Mouse (Mus musculus) testis, adult 2 months (tissue): ENCODE measurements around the gene 1700023F06Rik. TPM values are rescaled to one million over a fixed set of nuclear protein-coding genes. Genes with fewer than 3 reads are reported as not detected.
"Not testable (repeated sequence)": the region's sequence is repeated elsewhere in the genome, so short reads cannot be mapped to it uniquely, and the experiment has no call there.

Experiments used
- H3K27ac ChIP-seq: fragments of 200-500 bp; 2 replicates; pipeline ENCODE4 v1.5.1; 2012; ENCODE audit warnings: low read depth, low read length; ENCODE audit not compliant: control insufficient read depth, insufficient read depth
- H3K27me3 ChIP-seq: fragments of 200-500 bp; 2 replicates; pipeline ENCODE4 v1.6.1; 2012; ENCODE audit warnings: mild to moderate bottlenecking, low read length, moderate library complexity; ENCODE audit not compliant: control insufficient read depth, insufficient read depth
- H3K36me3 ChIP-seq: fragments of 200-500 bp; 2 replicates; pipeline ENCODE4 v1.6.1; 2012; ENCODE audit warnings: mild to moderate bottlenecking, low read length; ENCODE audit not compliant: control insufficient read depth, insufficient read depth
- H3K4me1 ChIP-seq: fragments of 200-500 bp; 2 replicates; pipeline ENCODE4 v1.6.1; 2012; ENCODE audit warnings: low read length; ENCODE audit not compliant: control insufficient read depth, insufficient read depth
- H3K4me3 ChIP-seq: fragments of 200-500 bp; 2 replicates; pipeline ENCODE4 v1.5.1; 2012; ENCODE audit warnings: low read depth, mild to moderate bottlenecking, low read length, moderate library complexity, mixed read lengths; ENCODE audit not compliant: control insufficient read depth
- CTCF ChIP-seq: fragments of 200-500 bp; IDR thresholded peaks from 2 replicates; pipeline ENCODE4 v1.5.1; 2012; ENCODE audit warnings: low read depth, mild to moderate bottlenecking, inconsistent platforms, low read length, moderate library complexity; ENCODE audit not compliant: control insufficient read depth, insufficient read depth, insufficient replicate concordance
- POLR2A ChIP-seq: fragments of 200-500 bp; IDR thresholded peaks from 2 replicates; pipeline ENCODE4 v1.6.1; 2012; ENCODE audit warnings: low read depth, mild to moderate bottlenecking, inconsistent platforms, low read length, moderate library complexity; ENCODE audit not compliant: control insufficient read depth
- polyA plus RNA-seq: library from polyadenylated mRNA; depleted of rRNA; stranded (reverse); fragments of >200 nt; gene quantifications from 2 replicates; pipeline ENCODE4 v1.2.3, GENCODE M21; 2012

The 1700023F06Rik gene
- polyA plus RNA-seq, 1 experiment = 451 TPM

- H3K36me3 ChIP-seq = no peaks in the 10 kb centered on the region
- H3K27me3 ChIP-seq = no peaks in the 10 kb centered on the region
- TF ChIP-seq CTCF (no peak), POLR2A (no peak)
- no peak overlapping the region for H3K27ac ChIP-seq
- no peak overlapping the region for H3K4me3 ChIP-seq
- H3K4me1 ChIP-seq = no peaks in the 10 kb centered on the region
Observed at GRCm38 (mm10) chr11:103234447-103234846, 26.1 kb upstream of the 1700023F06Rik start.

- Histone ChIP-seq H3K27ac (no peak overlapping the region), H3K27me3 (no peaks in the 10 kb centered on the region), H3K36me3 (no peaks in the 10 kb centered on the region), H3K4me1 (no peaks in the 10 kb centered on the region), H3K4me3 (no peak overlapping the region)
- TF ChIP-seq POLR2A = no peak
- peak; percentile 60; the same call in 1 of the 2 replicates for TF ChIP-seq CTCF
Observed at GRCm38 (mm10) chr11:103232966-103233365, 24.6 kb upstream of the 1700023F06Rik start.

GRCm38 (mm10) chr11:103231367-103231766 lies 23.0 kb upstream of the 1700023F06Rik start:
- TF ChIP-seq POLR2A (no peak), CTCF (no peak)
- H3K4me1 ChIP-seq = no peaks in the 10 kb centered on the region
- no peaks in the 10 kb centered on the region for H3K36me3 ChIP-seq

GRCm38 (mm10) chr11:103230626-103231025 lies 22.3 kb upstream of the 1700023F06Rik start:
- H3K36me3 ChIP-seq = no peaks in the 10 kb centered on the region
- H3K27me3 ChIP-seq = no peaks in the 10 kb centered on the region
- TF ChIP-seq CTCF (no peak), POLR2A (no peak)

More at GRCm38 (mm10) chr11:103231367-103231766, 23.0 kb upstream of the 1700023F06Rik start:
- H3K4me3 ChIP-seq = no peak overlapping the region
- H3K27me3 ChIP-seq = no peaks in the 10 kb centered on the region
- no peak overlapping the region for H3K27ac ChIP-seq

GRCm38 (mm10) chr11:103229608-103230007 lies 21.2 kb upstream of the 1700023F06Rik start:
- Histone ChIP-seq H3K4me3 (no peak overlapping the region), H3K27ac (no peak overlapping the region), H3K27me3 (no peaks in the 10 kb centered on the region), H3K4me1 (no peaks in the 10 kb centered on the region), H3K36me3 (no peaks in the 10 kb centered on the region)
- TF ChIP-seq POLR2A = no peak

More at GRCm38 (mm10) chr11:103230626-103231025, 22.3 kb upstream of the 1700023F06Rik start:
- Histone ChIP-seq H3K4me3 (no peak overlapping the region), H3K27ac (no peak overlapping the region), H3K4me1 (no peaks in the 10 kb centered on the region)

GRCm38 (mm10) chr11:103223951-103224456 lies 15.6 kb upstream of the 1700023F06Rik start:
- H3K27ac ChIP-seq = no peak overlapping the region
- no peaks in the 10 kb centered on the region for H3K4me1 ChIP-seq
- TF ChIP-seq POLR2A = no peak
- TF ChIP-seq CTCF = no peak
- no peak overlapping the region for H3K4me3 ChIP-seq
- H3K27me3 ChIP-seq = no peaks in the 10 kb centered on the region
- no peaks in the 10 kb centered on the region for H3K36me3 ChIP-seq

GRCm38 (mm10) chr11:103223444-103223843 lies 15.1 kb upstream of the 1700023F06Rik start:
- peaks cover under 1% of the 10 kb centered on the region; the same call in 1 of the 2 replicates for H3K4me1 ChIP-seq
- no peaks in the 10 kb centered on the region for H3K27me3 ChIP-seq
- no peak overlapping the region for H3K4me3 ChIP-seq
- no peak overlapping the region for H3K27ac ChIP-seq
- H3K36me3 ChIP-seq = no peaks in the 10 kb centered on the region
- TF ChIP-seq POLR2A (no peak), CTCF (no peak)

- H3K4me1 ChIP-seq, H3K27ac ChIP-seq, H3K4me3 ChIP-seq, H3K27me3 ChIP-seq, H3K36me3 ChIP-seq: not testable (repeated sequence)
Observed at GRCm38 (mm10) chr11:103222718-103223117, 14.4 kb upstream of the 1700023F06Rik start.
